Mouse (Mus musculus) embryonic fibroblast, embryonic 13.5 days (primary cell): ENCODE data around the gene Fbxw11.

Source experiments
- CTCF ChIP-seq: IDR thresholded peaks from 2 replicates; pipeline ENCODE4 v1.5.1; 2011; ENCODE audit warnings: mild to moderate bottlenecking, control low read depth, low read length, moderate library complexity, borderline replicate concordance; ENCODE audit not compliant: insufficient read depth
- POLR2A ChIP-seq: IDR thresholded peaks from 2 replicates; pipeline ENCODE4 v1.6.1; 2011; ENCODE audit warnings: low read depth, mild to moderate bottlenecking, control low read depth, low read length, moderate library complexity

DNA sequence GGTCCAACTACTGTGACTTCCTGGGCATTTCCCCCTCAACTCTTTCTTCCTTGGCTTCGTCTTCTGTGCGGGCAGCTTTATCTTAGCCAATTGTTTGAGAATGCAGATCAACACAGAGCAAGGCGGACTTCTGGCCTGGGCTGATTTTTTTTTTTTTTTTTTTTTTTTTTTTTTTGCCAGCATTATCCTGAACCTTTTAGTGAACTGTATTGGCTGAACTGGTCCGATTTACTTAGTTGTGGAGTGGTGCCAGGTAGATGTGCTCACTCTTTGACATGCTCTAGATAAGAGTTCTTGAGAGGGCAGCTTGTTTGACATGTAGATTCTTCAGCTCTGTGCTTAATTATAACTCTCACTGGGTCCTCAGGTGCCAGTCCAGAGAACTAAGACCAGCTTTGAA is 6.2 kb upstream of the Fbxw11 start:
- TF ChIP-seq CTCF: no peak
- no peak for TF ChIP-seq POLR2A
